Mouse (Mus musculus) heart, adult 18-20 months (tissue): ENCODE measurements around the gene Leng9. TPM values are rescaled to one million over a fixed set of nuclear protein-coding genes. Genes with fewer than 3 reads are reported as not detected.
"Not testable (repeated sequence)": the region's sequence is repeated elsewhere in the genome, so short reads cannot be mapped to it uniquely, and the experiment has no call there.

Source experiments
- DNase-seq, 2 experiments: peaks; one replicate each; pipeline ENCODE4 v3.0.0; 2021 to 2022; ENCODE audit warnings: mixed read lengths in 1 of 2
- long read RNA-seq, 2 experiments: library from polyadenylated mRNA; stranded (forward); transcript quantifications; one replicate each; pipeline ENCODE4 v2.0.0; 2021
- total RNA-seq, 2 experiments: library from RNA; stranded (reverse); gene quantifications; 2 replicates each; pipeline ENCODE4 v1.2.3; 2021

Gene Leng9
- 1 to 10 TPM; 2.6 TPM for total RNA-seq
- long read RNA-seq, experiment 1, partial matches to known transcripts, result 0 of 1 reads
- long read RNA-seq, experiment 1, other reads (novel, unspliced or antisense), result 0 of 1 reads
- long read RNA-seq, experiment 2, partial matches to known transcripts, result 0 of 1 reads
- long read RNA-seq, experiment 2, other reads (novel, unspliced or antisense), result 0 of 1 reads

DNA sequence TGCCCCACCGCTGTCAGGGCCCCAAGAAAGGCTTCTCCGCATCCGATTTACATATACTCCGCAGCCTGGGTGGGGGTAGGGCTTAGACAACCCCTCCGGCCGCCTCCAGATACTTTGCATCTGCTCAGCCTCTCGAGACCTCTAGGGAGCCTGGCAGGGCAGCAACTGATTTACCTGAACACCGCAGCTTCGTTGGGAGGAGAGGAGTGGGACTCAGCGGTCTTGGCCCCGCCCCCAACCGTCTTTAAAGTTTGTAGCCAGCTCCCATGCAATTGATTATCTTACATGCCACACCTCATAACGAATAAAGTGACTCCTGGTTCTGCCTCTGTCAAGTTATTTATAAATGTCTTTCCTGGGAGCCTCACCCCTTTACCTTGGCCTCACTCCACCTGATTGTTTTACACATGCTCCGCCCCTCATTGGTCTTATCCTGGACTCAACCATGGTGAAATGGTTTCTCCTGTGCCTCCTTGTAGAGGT is at the start of gene Leng9:
Gene Leng9, minus strand, starts transcription at position 316 of the 483 bp plus-strand sequence.
- peak in 1 of 2 experiments; percentile 59 for DNase-seq

DNA sequence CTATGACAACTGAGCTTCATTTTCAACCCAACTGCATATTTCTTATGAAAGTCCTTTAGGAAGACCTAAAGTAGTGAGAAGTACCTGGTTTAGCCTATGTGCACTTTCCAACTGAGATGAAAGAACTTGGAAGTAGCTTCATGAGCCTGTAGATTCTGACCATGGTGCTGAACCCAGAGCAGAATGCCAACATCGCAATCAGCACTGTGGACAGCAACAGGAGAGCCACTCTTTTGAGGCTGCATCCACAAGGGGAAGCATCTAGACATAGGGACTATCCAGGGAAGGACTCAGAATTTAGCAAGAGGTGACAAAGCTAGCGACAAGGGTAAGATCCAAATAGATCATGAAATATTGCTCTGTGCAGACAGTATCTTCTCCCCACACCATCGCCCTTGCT is 28.3 kb upstream of the Leng9 start:
- DNase-seq, result peak; percentile 23 to 71

DNA sequence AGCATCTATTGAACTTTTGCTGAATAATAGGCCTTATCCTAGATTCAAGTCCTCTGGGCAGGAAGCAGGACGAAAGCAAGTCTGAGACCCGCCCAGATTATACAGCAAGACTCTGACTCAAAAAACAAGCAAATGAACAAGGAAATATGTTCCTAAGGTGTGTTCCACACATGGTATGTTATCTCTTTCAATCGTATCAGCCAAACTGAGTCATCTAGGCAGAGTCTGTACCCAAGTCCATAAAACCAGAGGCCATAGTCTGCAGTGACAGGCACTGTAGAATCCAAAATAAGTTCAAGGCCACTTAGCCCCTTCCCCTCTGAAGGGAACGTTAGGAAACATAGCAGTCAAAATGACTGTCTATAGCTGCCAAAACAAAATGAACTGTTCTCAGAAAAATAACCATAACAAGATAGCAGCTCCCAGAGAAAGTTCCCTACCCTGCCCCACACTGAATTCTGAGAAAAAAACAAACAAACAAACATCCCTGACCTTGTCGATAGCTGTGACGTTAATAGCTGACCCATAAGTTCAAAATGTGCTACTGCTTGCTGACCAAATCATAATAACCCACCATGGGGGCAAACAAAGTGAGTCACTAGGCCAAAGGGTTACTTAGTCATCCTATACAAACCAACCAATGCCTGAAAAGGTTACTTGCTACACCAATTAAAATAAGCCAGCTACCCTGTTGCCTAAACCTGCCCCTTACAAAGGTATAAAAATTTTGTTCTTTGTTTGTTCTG is 20.2 kb upstream of the Leng9 start:
- no peak for DNase-seq

DNA sequence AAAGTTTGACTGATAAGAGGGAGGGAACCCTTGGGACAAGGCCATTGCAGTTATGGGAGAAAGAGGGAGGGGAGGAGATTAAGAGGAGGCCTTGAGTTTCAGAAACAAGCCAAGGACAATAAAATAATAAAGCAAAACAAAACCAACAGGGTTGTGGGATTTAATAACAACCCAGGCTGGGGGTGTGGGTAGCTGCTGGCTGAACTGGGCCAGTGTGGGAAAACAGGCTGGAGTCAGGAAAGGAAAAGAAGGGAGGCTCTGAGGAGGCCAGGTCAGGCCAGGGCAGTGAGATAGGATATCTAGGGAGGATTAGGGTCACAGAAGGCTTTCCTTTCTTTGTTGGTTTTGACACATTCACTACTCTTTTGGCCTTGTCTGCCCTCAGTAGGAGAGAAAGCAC is 16.9 kb upstream of the Leng9 start:
- no peak for DNase-seq

DNA sequence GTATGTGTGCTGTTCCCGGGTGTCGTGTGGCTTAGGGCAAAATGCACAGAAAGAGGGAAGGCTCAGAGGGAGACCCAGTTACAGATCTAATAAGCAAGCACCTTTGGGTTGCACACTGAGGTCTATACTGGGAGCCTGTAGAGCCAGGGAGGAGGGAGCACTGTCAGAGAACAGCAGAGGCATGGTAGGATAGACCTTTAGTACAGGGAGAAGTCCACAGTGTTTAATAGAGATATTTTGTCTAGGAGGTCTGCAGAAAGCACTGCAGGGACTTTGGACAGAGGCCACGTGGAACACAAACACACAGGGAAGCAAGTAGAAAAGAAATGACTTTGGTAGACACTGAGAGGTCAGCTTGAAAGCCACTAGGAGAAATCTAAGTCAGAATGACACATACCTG is 15.1 kb upstream of the Leng9 start:
- DNase-seq, result no peak

DNA sequence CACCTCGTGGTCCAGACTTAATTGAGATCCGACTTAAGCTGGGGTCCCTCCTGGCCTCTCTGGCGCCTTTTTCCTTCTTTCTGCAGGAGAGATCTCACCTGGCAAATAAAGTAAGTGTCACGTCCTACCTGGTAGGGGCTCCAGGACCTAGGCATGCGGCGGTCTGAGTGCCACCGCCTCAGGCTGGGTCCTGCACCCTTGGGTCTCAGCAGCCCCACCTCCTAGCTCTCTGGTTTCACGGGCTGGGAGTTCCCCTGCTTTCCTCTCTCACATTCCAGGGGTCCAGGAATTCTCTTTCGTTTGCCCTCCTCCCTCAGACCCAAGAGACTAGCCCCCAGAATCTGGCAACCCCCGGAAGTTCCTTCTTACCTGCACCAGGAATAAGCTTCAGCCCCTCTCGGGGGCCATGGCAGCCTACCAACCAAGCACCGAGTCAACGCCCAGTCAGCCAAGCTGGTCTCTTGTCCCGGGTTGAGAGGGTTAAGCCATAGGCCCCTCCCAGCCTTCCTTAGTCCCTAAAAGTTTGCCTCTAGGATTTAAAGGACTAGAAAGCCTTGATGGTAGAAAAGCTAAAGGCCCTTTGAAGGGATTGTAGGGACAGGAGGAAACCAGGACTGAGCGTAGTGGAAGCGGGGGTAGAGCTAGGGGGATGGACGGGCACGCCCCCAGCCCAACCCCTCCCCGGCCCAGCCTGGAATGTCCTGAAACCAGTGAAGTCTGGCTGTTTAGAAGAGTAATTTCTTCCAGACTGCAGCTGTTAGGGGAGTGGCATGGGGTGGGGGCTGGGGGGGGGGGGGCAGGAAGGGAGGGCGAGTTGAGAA is 14.1 kb upstream of the Leng9 start, which contains the start of gene Cdc42ep5:
Gene Cdc42ep5, minus strand, starts transcription at position 771 of the 821 bp plus-strand sequence.
- peak; percentile 71 to 79 for DNase-seq

DNA sequence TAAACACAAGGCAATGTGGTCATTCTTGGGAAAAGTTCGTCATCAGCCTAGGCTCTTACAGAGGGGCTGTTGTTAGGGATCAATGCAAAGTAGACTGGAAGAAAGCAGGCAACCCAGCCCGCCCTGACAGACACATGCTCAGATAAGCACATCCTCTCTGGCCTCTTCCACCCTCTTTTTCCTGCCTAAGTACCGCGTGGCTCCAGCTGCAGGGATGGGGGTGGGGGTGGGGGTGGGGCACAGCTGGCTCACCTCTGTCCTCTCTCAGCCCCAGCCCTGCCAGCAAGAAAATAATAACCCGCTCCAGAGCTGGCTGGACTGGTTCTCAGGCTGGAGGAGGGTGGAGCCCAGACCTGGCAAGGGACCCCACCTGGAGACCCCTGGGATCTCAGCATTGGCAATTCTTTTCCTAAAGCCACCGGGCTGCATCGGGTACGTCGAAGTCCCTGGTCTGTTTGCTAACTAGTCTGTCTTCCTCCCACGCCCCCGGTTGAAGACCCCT is 13.4 kb upstream of the Leng9 start:
- DNase-seq, result peak; percentile 49 to 54

DNA sequence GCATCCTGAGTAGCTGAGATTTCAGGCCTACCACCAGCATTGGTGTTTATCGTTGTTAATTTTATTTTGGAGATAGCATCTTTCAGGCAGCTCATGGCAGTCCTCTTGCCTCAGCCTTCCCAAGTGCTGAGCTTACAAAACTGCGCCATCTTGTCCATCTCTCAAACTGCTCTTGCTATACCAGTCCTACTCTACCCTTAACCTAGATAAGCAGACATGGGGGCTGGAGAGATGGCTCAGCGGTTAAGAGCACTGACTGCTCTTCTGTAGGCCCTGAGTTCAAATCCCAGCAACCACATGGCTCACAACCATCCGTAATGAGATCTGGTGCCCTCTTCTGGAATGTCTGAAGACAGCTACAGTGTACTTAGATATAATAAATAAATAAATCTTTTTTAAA is 11.4 kb upstream of the Leng9 start:
- not testable (repeated sequence) for DNase-seq

DNA sequence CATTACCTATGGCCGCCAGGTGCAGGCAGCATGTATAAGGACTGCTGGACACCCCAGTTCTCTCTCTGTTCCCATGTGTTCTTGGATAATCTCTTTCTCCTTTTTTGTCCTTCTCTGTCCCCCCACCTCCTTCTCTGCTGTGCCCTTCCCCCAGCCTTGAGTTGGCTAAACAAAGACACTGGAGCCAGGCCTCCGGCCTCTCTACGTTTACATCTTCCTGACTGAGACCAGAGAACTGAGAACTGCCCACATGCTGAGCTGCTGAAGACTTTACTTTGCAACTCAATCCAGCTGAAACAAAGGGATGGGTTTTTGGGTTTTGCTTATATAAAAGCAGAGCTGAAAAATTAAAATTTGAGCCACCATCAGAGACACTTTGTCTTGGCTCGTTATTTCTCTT is 4.8 kb upstream of the Leng9 start:
- no peak for DNase-seq

DNA sequence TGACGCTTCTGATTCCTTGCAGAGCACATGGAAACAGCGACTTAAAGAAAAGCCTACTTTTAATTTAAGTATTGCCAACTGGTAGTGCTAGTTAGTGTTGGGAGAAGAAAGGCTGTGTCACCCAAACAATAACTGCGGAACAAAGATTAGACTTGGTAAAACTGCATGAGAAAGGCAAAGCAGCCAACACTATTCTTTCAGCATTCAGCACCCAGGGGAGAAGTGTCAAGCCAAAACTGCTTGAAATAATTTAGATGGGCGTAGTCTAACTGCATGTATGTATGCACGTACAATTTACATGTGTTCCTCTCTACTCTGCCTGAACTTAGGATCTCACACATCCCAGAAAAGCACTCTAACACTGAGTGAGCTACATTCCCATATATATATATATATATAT is 4.2 kb upstream of the Leng9 start:
- DNase-seq, result no peak

DNA sequence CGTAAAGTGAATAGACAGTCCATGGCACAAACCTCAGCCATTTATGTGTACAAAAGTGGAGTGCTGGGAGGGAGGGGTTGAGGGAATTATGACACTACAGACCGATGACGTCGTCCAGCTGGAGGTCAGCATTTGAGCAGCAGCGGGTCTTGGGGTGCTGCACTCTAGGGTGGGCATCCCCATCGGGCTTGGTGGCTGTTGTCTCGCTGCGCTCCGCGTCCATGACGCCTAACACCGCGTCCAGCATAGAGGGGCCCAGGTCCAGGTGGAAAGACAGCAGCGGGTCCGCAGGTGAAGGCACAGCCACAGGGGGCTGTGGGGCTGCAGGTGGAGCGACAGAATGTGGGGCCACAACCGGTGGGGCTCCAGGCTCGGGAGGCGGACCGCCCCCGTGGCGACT is 1.1 kb upstream of the Leng9 start:
- DNase-seq, result no peak

DNA sequence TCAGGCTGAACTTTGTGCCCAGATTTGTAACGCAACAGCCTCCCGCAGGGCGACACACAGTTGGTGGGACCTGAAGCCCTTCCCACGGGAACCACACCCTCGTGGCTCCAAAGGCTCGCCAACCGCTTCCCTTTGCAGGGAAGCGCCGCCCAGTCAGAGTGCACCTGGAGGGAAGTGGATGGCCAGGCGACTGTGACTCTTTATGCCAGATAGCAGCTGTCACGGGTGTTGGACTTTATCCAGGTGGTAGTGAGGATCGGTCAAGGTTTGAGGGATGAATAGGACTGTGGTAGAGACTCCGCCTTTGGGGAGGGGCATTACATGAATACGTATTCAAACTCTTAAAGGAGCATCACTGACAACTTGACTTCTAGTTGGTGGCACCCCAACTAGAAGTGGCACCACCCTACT is 642 bp upstream of the Leng9 start:
- peak; percentile 62 to 67 for DNase-seq

DNA sequence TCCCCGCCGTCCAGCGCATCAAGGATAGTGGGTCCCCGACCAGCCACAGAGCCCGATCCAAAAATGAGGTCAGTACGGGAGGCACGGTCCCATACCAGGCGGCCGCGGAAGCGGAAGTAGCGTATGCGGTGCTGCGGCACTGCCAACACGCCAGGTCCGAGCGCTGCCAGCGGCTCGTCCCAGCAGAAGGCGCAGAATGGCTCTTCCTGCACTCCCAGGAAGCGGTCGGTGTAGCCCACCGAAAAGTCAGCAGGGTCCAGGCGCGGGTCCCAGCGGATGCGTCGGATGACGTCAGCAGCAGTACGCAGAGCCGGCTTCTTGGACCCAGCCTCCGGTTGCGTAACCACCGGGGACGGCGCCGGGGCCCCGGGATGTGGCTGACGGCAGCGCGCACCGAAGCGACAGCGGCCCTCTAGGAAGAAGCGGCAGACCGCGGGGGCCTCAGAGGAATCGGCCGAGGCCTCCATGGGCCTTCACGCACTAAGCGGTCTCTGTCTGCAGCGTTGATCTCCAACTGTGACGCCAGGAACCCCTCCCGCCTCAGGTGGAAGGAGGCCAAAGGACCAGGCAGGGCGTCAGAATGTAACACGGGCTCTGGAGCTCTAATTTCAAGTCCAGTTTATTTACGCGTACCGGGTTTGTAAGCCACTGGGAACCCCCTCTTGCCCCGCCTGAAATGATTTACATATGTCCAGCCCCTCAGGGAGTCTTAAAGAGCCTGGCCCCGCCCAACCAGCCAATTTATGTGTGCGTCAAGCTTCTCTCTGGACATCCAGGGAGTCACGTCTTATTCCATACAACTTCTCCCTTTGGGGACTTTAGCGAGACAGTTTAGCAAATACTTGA is 742 bp downstream of the Leng9 start:
- peak; percentile 89 to 92 for DNase-seq

DNA sequence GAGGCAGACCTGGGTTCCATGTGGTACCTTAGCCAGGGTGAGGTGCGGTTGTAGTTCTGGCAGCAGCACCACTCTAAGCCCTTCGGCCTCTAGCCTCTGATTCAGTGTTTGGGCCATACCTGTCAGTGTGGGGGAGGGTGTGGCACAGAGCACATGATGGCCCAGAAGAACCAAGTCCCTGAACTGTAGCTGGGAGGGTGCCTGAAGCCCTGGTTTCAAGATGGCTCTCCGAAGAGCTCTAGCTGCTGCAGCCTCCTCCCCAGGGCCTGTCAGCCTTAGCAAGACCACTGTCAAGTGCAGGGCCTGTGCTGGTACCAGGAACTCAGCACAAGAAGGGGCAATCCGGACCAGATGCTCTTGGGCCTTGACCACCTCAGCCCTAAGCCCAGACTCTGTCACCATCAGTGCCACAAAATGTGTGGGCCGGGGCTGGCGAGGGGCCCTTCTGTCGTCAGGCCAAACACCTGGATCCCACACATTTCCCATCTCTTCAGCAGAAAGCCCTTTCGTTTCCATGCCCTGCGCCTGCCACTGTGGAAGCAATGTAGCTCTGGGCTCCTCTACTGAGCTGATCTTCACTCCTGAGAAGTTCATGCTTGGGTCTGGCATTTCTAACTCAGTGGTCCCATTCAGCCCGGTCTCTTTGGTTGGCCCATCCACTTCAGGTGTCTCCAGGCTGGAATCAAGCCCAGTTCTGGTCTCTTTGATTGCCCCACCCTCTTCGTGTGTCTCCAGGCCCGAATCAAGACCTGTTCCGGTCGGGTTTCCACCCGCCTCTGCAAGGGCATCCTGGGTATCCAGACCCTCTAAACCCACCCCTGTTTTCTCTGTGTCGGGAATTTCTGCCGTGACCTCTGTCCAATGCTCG is 1.6 kb downstream of the Leng9 start:
- no peak for DNase-seq

DNA sequence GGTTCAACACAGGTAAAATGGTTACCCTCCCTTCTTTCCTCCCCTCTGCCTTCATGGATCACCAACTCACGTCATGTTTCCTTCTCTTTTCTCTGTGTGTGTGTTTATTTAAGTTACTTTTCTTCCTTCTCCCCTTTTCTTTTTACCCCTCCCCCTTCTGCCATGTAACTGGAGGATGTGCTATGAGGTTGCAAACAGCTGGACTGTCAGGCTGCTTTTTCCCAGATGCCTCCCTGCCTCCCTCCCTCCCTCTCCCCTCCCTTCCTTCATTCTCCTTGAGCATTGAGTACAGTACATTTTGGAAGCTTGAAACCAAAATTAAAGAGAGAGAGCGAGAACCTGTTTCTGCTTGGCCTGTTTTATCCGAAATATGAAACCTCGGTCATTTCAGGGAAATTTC is 2.3 kb downstream of the Leng9 start:
- peak in 1 of 2 experiments; percentile 7 for DNase-seq

DNA sequence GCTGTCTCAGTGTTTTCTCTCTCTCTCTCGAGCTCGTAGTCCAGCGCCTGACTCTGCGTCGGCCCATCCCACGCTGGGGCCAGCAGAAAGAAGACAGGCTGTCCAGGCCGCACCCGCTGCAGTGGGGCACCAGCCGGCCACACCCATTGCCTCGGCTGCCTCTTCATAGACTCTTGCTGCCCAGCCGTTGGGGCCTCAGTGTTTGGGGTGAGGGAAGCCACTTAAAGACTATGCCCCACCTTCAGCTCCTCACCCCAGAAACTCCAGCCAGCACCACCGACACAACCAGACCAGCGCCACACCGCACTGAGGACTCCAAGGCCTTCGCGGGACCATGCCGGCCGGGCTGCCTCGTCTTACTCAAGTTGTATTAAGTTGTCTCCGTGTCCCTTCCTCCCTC is 2.8 kb downstream of the Leng9 start:
- peak in 1 of 2 experiments; percentile 17 for DNase-seq

DNA sequence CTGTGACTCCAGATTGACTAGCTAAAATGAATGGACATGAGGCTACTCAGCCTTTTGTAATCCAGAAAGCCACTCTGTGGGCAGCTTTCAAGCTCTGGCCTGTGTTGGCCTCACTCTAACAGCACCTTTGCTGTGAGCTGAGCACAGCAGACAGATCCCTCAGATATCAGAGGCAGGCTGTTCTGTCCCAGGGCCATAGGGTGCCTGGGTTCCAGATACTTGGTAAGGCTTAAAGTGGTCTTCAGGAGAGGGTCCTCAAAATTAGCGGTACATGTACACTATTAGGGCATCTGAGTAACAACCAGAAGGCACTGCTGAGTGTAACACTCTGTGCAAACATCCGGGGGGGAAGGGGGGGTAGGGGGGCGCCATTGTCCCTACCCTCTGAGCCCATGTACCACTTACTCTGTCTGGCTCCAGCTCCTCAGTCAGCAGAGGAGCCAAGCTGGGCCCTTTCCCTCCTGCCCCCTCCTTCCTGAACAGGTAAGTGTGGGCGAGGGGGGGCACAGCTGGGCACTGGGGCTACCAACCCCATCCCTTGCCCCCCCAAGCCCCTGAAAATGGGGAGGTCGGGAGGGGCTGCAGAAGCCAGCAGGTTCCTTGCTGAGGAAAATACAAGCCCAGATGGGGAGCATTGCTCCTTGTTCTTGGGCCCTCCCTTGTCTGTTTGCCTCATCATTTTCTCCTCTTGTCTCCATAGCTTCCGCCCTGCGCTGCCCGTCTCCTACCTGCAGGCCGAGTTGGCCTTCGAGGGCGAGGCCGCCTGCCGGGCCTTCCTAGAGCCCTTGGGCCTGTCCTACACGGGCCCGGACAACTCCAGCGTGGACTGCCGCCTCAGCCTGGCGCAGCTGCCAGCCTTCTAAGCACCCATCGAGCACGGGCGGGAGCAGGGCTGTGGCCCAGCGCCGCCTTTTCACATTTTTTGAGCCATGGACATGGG is 3.7 kb downstream of the Leng9 start:
- DNase-seq, result no peak

DNA sequence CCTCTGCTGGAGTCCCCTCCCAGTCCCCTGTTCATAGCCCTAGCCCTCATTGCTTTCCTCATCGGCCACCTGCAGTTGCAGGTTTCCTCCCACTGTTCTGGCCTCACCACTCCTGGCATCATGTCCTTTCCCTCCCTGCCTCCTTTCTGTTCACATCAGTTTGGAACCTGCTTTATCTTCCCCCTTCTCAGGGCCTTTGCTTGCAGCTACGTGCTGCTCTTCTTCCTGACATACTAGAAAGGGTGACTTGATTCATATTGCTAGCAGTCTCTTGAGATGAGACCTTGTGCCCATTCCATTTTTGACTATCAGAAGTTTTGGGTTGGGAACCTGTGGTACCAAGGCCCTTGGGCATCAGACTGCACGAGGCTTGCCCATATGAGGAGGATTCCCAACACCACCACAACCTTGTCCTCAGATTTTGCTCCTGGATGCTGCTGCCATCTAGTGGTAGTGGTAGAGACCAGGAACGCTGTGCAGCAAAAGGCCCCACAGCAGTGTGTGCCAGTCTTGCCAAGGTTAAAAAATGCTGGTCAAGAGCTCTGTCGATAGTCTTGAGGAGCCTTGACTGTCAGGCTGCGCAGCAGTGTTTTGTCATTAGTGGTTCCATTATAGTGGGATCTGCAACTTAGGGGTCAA is 4.5 kb downstream of the Leng9 start:
- DNase-seq, result peak; percentile 60 to 77
